Comparison of ENCODE assay signal across 23 mouse cellular contexts in the genomic region with DNA sequence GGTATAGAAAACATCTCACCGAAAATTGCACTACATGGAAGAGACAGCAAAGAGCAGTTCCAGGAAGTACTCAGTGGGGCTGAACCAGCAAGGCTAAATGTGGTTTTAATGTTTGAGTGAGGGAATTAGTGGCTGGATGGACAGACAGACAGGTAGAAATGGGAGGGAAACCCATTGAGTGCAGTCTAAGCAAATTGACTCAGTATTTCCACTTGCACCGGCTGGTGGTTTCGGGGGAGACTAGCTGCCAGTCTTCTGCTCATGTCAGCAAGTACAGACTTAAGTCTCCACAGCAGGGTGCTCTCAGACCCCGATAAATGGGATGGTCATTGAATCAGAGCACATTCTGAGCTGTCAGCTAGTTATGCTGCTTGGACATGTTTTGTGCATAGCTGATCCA. TPM values are rescaled to one million over a fixed set of nuclear protein-coding genes. Genes with fewer than 3 reads are reported as not detected.
DNase-seq lines count a peak whose midpoint lies in the region; ATAC-seq and TF ChIP-seq lines count a peak whose summit lies in the region.
"Had no signal": no experiment of that assay in that cellular context is flagged by ENCODE, and none has a peak within 500 bp of the region (broad histone marks: within the 10 kb centered on the region; RNA-seq: fewer than 3 reads in every experiment).

No protein-coding gene starts in this region.

- TF ChIP-seq POLR2A in liver, adult 2 months (IDR thresholded peaks at IDR 0.05; ENCODE audit: extremely low read depth, insufficient read depth, low read length), result no peak

- no peak for DNase-seq in liver, adult 2 months (ENCODE audit: extremely low read depth, low read depth, low spot score)
- no peak for DNase-seq in liver
- peak; percentile 55 for DNase-seq in 416B (ENCODE audit: low read depth)
- no peak for DNase-seq in kidney, postnatal 36 days
- no peak for DNase-seq in adrenal gland, postnatal 25 days
- no peak for DNase-seq in heart, postnatal 14 days
- DNase-seq: adrenal gland, adult 2 months; adrenal gland, postnatal 36 days; cerebellum, adult 11 months; cerebellum, adult 8-10 months; cerebellum, postnatal 14 days; embryo, embryonic 11 days; heart, adult 18-20 months; heart, postnatal 10 days had no signal

- peak; percentile 71 for ATAC-seq in CD4-positive, CD25-positive, alpha-beta regulatory T cell, adult 4 months
- ATAC-seq in inflammation-experienced regulatory T-cells, adult 6 months, result peak; percentile 71
- ATAC-seq: forebrain, embryonic 14.5 days; Patski had no signal

- H3K36me3 ChIP-seq in liver, adult 2 months (ENCODE audit: control insufficient read depth, insufficient read depth, low read length), result no peaks in the 10 kb centered on the region

- H3K4me1 ChIP-seq in liver, adult 2 months (ENCODE audit: control insufficient read depth, insufficient read depth, low read length), result peaks cover 15% of the 10 kb centered on the region
- H3K4me1 ChIP-seq: embryonic facial prominence, embryonic 15.5 days; forebrain, embryonic 10.5 days; hindbrain, embryonic 13.5 days had no signal

- WGBS in liver, adult 2 months, result 82% methylated on average over 4 of the region's 4 CpGs

- no peak overlapping the region for H3K9ac ChIP-seq in liver, adult 2 months (ENCODE audit: low read depth, low read length)
- H3K9ac ChIP-seq: embryonic facial prominence, embryonic 15.5 days; hindbrain, embryonic 13.5 days had no signal

- H3K4me3 ChIP-seq in liver, adult 2 months (ENCODE audit: insufficient read depth, low read depth, low read length), result no peak overlapping the region
- H3K4me3 ChIP-seq: embryonic facial prominence, embryonic 15.5 days; erythroblast, embryonic 14.5 days; forebrain, embryonic 10.5 days; heart, embryonic 10.5 days; hindbrain, embryonic 13.5 days had no signal

- no peaks in the 10 kb centered on the region for H3K79me2 ChIP-seq in liver, adult 2 months (ENCODE audit: control insufficient read depth, insufficient read depth, low read length)

- TF ChIP-seq CTCF in liver, adult 2 months (IDR thresholded peaks at IDR 0.05; ENCODE audit: low read depth, low read length), result no peak

- H3K27ac ChIP-seq in liver, adult 2 months (replicated peaks; ENCODE audit: insufficient read depth, low read depth, low read length), result peak overlapping the region; percentile 69; the same call in 1 of the 2 replicates
- H3K27ac ChIP-seq: embryonic facial prominence, embryonic 15.5 days; forebrain, embryonic 10.5 days; heart, embryonic 10.5 days; hindbrain, embryonic 13.5 days had no signal

- H3K27me3 ChIP-seq in liver, adult 2 months (ENCODE audit: control insufficient read depth, insufficient read depth, low read length), result no peaks in the 10 kb centered on the region
- H3K27me3 ChIP-seq: embryonic facial prominence, embryonic 15.5 days; hindbrain, embryonic 13.5 days; Patski had no signal

- intact Hi-C loops in heart, postnatal 14 days (cut with DNase I), result no loop called here

RNA-seq across cellular contexts. Expression of gene Ppp2r1b, which starts 9.0 kb away (rescaled TPM):
- total RNA-seq in liver, adult 2 months (2014; rRNA removed), result 10.3 and 10.8 TPM in 2 replicates
- polyA plus RNA-seq in liver, adult 2 months (2012; rRNA removed), result 5.2 and 6.5 TPM in 2 replicates
- polyA plus RNA-seq in CD4-positive, CD25-positive, alpha-beta regulatory T cell, adult 4 months (2017; shearing (Covaris generic)), result 10 to 100 TPM; 58.6 to 79.7 TPM
- 10 to 100 TPM; 57.5 to 62.8 (median 59.3) TPM for polyA plus RNA-seq in inflammation-experienced regulatory T-cells, adult 6 months (2017; shearing (Covaris generic))
- total RNA-seq in adrenal gland, postnatal 25 days (2021), result 28.4 and 29.6 TPM in 2 replicates
- total RNA-seq in heart, postnatal 14 days (2021), result 10 to 100 TPM in 1 of 2 experiments, 1 to 10 TPM in 1; 9.3 to 12.2 TPM
